Mouse (Mus musculus) heart, embryonic 11.5 days (tissue): ENCODE measurements around the gene Usp19. TPM values are rescaled to one million over a fixed set of nuclear protein-coding genes. Genes with fewer than 3 reads are reported as not detected.
A peak's percentile ranks its signal among the peaks of the same experiment; 100 is the strongest.

Experiments
- ATAC-seq: fragments of 200-750 bp; cut with Nextera tagmentation; replicated peaks from 2 replicates; pipeline ENCODE4 v1.8.0; 2017; ENCODE audit warnings: moderate library complexity; ENCODE audit not compliant: insufficient number of reproducible peaks, low FRiP score, low TSS enrichment
- H3K27ac ChIP-seq: fragments of 300-500 bp; sonication (generic); 2 replicates; pipeline ENCODE4 v1.5.1; 2014; ENCODE audit warnings: mild to moderate bottlenecking, low read depth, low read length
- H3K27me3 ChIP-seq: fragments of 300-500 bp; sonication (generic); 2 replicates; pipeline ENCODE4 v1.6.1; 2014; ENCODE audit warnings: mild to moderate bottlenecking, low read length, mixed read lengths; ENCODE audit not compliant: control insufficient read depth, insufficient read depth
- H3K36me3 ChIP-seq: fragments of 300-500 bp; sonication (generic); 2 replicates; pipeline ENCODE4 v1.6.1; 2014; ENCODE audit warnings: mild to moderate bottlenecking, low read length, moderate library complexity, mixed read lengths; ENCODE audit not compliant: control insufficient read depth, insufficient read depth
- H3K4me1 ChIP-seq: fragments of 300-500 bp; sonication (generic); 2 replicates; pipeline ENCODE4 v1.6.1; 2014; ENCODE audit warnings: low read length; ENCODE audit not compliant: control insufficient read depth, insufficient read depth
- H3K4me2 ChIP-seq: fragments of 300-500 bp; sonication (generic); 2 replicates; pipeline ENCODE4 v1.6.1; 2014; ENCODE audit warnings: mild to moderate bottlenecking, moderate library complexity
- H3K4me3 ChIP-seq: fragments of 300-500 bp; sonication (generic); 2 replicates; pipeline ENCODE4 v1.5.1; 2014; ENCODE audit warnings: low read depth, low read length
- H3K9ac ChIP-seq: fragments of 300-500 bp; sonication (generic); 2 replicates; pipeline ENCODE4 v1.6.1; 2014; ENCODE audit warnings: mild to moderate bottlenecking, low read depth, low read length, moderate library complexity
- H3K9me3 ChIP-seq: fragments of 300-500 bp; sonication (generic); replicated peaks from 2 replicates; pipeline ENCODE4 v1.6.1; 2016; ENCODE audit warnings: low read length; ENCODE audit not compliant: control insufficient read depth
- WGBS: fragments of 180-500 bp; shearing (Covaris S2); extraction: QIAGEN DNeasy Blood & Tissue Kit; methylation state at CpG from one replicate; pipeline ENCODE4 v1.1.7; 2014; ENCODE audit not compliant: insufficient replicate concordance; 5-methylcytosine and 5-hydroxymethylcytosine counted together
- polyA plus RNA-seq: library from polyadenylated mRNA; unstranded; fragments of >200 nt; fragmentation: Nextera tagmentation; extraction: Ambion mirVana; gene quantifications from 2 replicates; pipeline ENCODE4 v1.2.1, GENCODE M21; 2014

Gene Usp19
- polyA plus RNA-seq, 1 experiment from 2014 or later: 48.9 TPM

- H3K4me1 ChIP-seq: peaks cover 42% of the 10 kb centered on the region
- H3K4me2 ChIP-seq: peak overlapping the region; percentile 89
- peak overlapping the region; percentile 95 for H3K27ac ChIP-seq
- H3K4me3 ChIP-seq: peak overlapping the region; percentile 60
- peak; percentile 65 for ATAC-seq
- H3K9me3 ChIP-seq: no peaks in the 10 kb centered on the region
- H3K27me3 ChIP-seq: no peaks in the 10 kb centered on the region
- under 1% methylated on average over 40 of the region's 40 CpGs for WGBS
- peak overlapping the region; percentile 78 for H3K9ac ChIP-seq
- peaks cover 4% of the 10 kb centered on the region; the same call in 1 of the 2 replicates for H3K36me3 ChIP-seq
Measured at GRCm38 (mm10) chr9:108452291-108452906, 38.0 kb upstream of the Usp19 start.

DNA sequence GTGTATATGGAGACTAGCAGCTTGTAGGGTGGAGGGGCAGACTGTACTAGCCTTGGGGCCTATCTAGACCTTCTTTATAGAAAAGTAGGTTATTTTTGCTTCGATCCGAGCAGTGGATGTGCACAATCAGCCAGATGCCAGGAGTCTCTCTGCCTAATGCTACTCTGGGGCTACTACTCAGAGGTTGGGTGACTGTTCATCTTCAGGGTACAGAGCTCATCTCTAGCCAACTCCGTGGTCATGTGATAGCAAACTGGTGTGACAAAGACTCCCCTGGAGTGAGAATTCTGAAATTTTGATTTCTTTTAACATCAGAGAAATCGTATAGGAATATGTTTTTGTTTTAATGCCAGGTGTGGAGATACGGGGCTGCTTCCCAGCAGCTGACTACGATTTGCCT is 37.5 kb upstream of the Usp19 start:
- peak overlapping the region; percentile 60 for H3K4me3 ChIP-seq
- peak overlapping the region; percentile 89 for H3K4me2 ChIP-seq
- H3K9me3 ChIP-seq: no peaks in the 10 kb centered on the region
- H3K9ac ChIP-seq: peak overlapping the region; percentile 78; the same call in 1 of the 2 replicates
- ATAC-seq: no peak
- H3K27ac ChIP-seq: peak overlapping the region; percentile 95
- H3K36me3 ChIP-seq: peaks cover under 1% of the 10 kb centered on the region; the same call in 1 of the 2 replicates
- H3K4me1 ChIP-seq: peaks cover 42% of the 10 kb centered on the region
- no peaks in the 10 kb centered on the region for H3K27me3 ChIP-seq
- WGBS: 44% methylated on average over 6 of the region's 6 CpGs

- 70% methylated on average over 4 of the region's 4 CpGs for WGBS
- peak overlapping the region; percentile 95 for H3K27ac ChIP-seq
- no peak overlapping the region for H3K9ac ChIP-seq
- H3K4me2 ChIP-seq: no peak overlapping the region
- peaks cover 42% of the 10 kb centered on the region for H3K4me1 ChIP-seq
- H3K36me3 ChIP-seq: no peaks in the 10 kb centered on the region; the same call in 1 of the 2 replicates
- H3K9me3 ChIP-seq: no peaks in the 10 kb centered on the region
- ATAC-seq: no peak
- no peak overlapping the region for H3K4me3 ChIP-seq
- H3K27me3 ChIP-seq: no peaks in the 10 kb centered on the region
Measured at GRCm38 (mm10) chr9:108453458-108453857, 36.9 kb upstream of the Usp19 start.

DNA sequence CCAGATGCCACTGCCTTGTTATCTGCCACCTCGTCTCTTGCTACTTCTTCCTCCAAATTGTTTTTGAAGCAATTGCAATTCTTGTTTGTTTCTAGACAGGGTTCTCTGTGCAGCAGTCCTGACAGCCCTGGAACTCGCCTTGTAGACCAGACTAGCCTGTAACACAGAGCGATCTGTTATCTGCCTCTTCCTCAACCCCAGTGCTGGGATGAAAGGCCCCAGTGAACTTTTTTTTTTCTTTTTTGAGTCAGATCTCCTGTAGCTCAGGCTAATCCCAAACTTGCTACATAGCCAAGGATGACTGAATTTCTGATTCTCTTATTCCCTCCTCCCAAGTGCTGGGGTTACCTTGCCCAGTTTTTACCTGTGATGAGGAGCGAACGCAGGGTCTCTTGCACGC is 36.0 kb upstream of the Usp19 start:
- Histone ChIP-seq H3K4me1 (peaks cover 33% of the 10 kb centered on the region), H3K4me3 (no peak overlapping the region), H3K36me3 (no peaks in the 10 kb centered on the region; the same call in 1 of the 2 replicates), H3K27ac (no peak overlapping the region), H3K9me3 (no peaks in the 10 kb centered on the region), H3K4me2 (no peak overlapping the region), H3K27me3 (no peaks in the 10 kb centered on the region), H3K9ac (no peak overlapping the region)
- WGBS: 74% methylated on average over 6 of the region's 6 CpGs
- ATAC-seq: no peak

GRCm38 (mm10) chr9:108455747-108456571 is 34.4 kb upstream of the Usp19 start:
- no peak for ATAC-seq
- 63% methylated on average over 12 of the region's 12 CpGs for WGBS

DNA sequence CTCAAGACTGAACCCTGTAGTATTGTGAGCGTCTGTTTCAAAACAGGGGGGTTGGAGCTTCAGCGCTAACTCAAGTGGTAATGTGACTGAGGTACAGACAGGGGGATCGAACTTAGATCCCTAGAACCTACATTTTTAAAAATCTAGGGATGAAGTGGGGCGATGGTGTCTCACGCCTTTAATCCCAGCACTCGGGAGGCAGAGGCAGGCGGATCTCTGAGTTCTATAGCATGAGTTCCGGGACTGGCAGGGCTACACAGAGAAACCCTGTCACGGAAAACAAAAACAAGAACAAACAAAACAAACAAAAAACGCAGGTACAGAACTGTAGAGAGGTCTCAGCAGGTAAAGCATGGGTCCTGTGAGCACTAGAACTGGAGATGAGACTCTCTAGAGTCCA is 33.4 kb upstream of the Usp19 start:
- H3K27ac ChIP-seq: no peak overlapping the region
- H3K9me3 ChIP-seq: no peaks in the 10 kb centered on the region
- 83% methylated on average over 10 of the region's 10 CpGs for WGBS
- H3K4me2 ChIP-seq: no peak overlapping the region
- H3K36me3 ChIP-seq: no peaks in the 10 kb centered on the region
- H3K4me1 ChIP-seq: peaks cover 20% of the 10 kb centered on the region
- H3K9ac ChIP-seq: no peak overlapping the region
- no peak for ATAC-seq
- H3K27me3 ChIP-seq: no peaks in the 10 kb centered on the region
- no peak overlapping the region for H3K4me3 ChIP-seq

More at GRCm38 (mm10) chr9:108455747-108456571, 34.4 kb upstream of the Usp19 start:
- H3K27ac ChIP-seq: no peak overlapping the region
- no peak overlapping the region for H3K4me3 ChIP-seq
- H3K27me3 ChIP-seq: no peaks in the 10 kb centered on the region
- H3K36me3 ChIP-seq: no peaks in the 10 kb centered on the region
- no peaks in the 10 kb centered on the region for H3K9me3 ChIP-seq
- peaks cover 18% of the 10 kb centered on the region for H3K4me1 ChIP-seq
- no peak overlapping the region for H3K9ac ChIP-seq
- H3K4me2 ChIP-seq: no peak overlapping the region

- Histone ChIP-seq H3K36me3 (peaks cover 14% of the 10 kb centered on the region), H3K4me1 (peaks cover 16% of the 10 kb centered on the region), H3K27ac (peak overlapping the region; percentile 94), H3K9ac (peak overlapping the region; percentile 95), H3K4me3 (peak overlapping the region; percentile 95), H3K4me2 (peak overlapping the region; percentile 94), H3K9me3 (no peaks in the 10 kb centered on the region), H3K27me3 (no peaks in the 10 kb centered on the region)
- WGBS: 83% methylated on average over 1 of the region's 1 CpGs
- ATAC-seq: no peak
Measured at GRCm38 (mm10) chr9:108459939-108460318, 30.5 kb upstream of the Usp19 start.

GRCm38 (mm10) chr9:108460319-108461178 is 29.9 kb upstream of the Usp19 start, which contains the start of gene Ccdc71:
Gene Ccdc71 (plus strand): TSS chr9:108460527.
- Histone ChIP-seq H3K27ac (peak within 1 kb of the TSS; percentile 94), H3K4me1 (peaks cover 16% of the 10 kb centered on the region), H3K9me3 (no peaks in the 10 kb centered on the region), H3K9ac (peak within 1 kb of the TSS; percentile 95), H3K4me3 (peak within 1 kb of the TSS; percentile 95), H3K4me2 (peak within 1 kb of the TSS; percentile 94), H3K36me3 (peaks cover 19% of the 10 kb centered on the region), H3K27me3 (no peaks in the 10 kb centered on the region)
- under 1% methylated on average over 49 of the region's 52 CpGs for WGBS
- ATAC-seq: peak; percentile 72
